Mouse (Mus musculus) heart, postnatal 25 days (tissue): ENCODE results near the gene Spire2. TPM values are rescaled to one million over a fixed set of nuclear protein-coding genes. Genes with fewer than 3 reads are reported as not detected.
A peak's percentile ranks its signal among the peaks of the same experiment; 100 is the strongest.

Experiments
- DNase-seq: peaks from one replicate; pipeline ENCODE4 v3.0.0; 2022; ENCODE audit warnings: low spot score
- intact Hi-C: fragments of 180-260 bp; cut with DNase I; formaldehyde crosslinking; loops from one replicate; pipeline ENCODE4 v1.15.1; 2025
- total RNA-seq, 2 experiments: library from RNA; stranded (reverse); gene quantifications; 2 replicates each; pipeline ENCODE4 v1.2.3; 2021

Gene Spire2
- total RNA-seq, 2 experiments from 2014 or later = 0.10 to 0.20 TPM

GRCm38 (mm10) chr8:123373403-123374238, 41.1 kb downstream of the Spire2 start, which contains the start of gene Tcf25:
Gene Tcf25, plus strand, starts transcription at chr8:123373753.
- intact Hi-C loops = no loop called here
- DNase-seq = peak; percentile 91

- intact Hi-C loops = no loop called here
- DNase-seq = peak; percentile 87
These were observed 41.7 kb downstream of the Spire2 start for GRCm38 (mm10) chr8:123374239-123374578.

GRCm38 (mm10) chr8:123375701-123376100, 43.2 kb downstream of the Spire2 start:
- intact Hi-C loops = no loop called here
- no peak for DNase-seq

GRCm38 (mm10) chr8:123376106-123376505, 43.6 kb downstream of the Spire2 start:
- intact Hi-C loops = no loop called here
- DNase-seq = no peak

GRCm38 (mm10) chr8:123381711-123382110, 49.2 kb downstream of the Spire2 start:
- DNase-seq = no peak
- intact Hi-C loops = no loop called here

GRCm38 (mm10) chr8:123382516-123382915, 50.0 kb downstream of the Spire2 start:
- intact Hi-C loops = no loop called here
- DNase-seq = no peak

GRCm38 (mm10) chr8:123384883-123385540, 52.5 kb downstream of the Spire2 start:
- DNase-seq = no peak
- intact Hi-C loops = no loop called here

- intact Hi-C loops = no loop called here
- no peak for DNase-seq
These were observed 54.5 kb downstream of the Spire2 start for GRCm38 (mm10) chr8:123387041-123387440.

- DNase-seq = no peak
- intact Hi-C loops = no loop called here
These were observed 55.3 kb downstream of the Spire2 start for GRCm38 (mm10) chr8:123387801-123388200.

GRCm38 (mm10) chr8:123389026-123389425, 56.5 kb downstream of the Spire2 start:
- no peak for DNase-seq
- intact Hi-C loops = no loop called here

- DNase-seq = no peak
- intact Hi-C loops = no loop called here
These were observed 65.8 kb downstream of the Spire2 start for GRCm38 (mm10) chr8:123398308-123398707.

- no peak for DNase-seq
- intact Hi-C loops = no loop called here
These were observed 69.4 kb downstream of the Spire2 start for GRCm38 (mm10) chr8:123401936-123402335.

GRCm38 (mm10) chr8:123402730-123403326, 70.3 kb downstream of the Spire2 start:
- no peak for DNase-seq
- intact Hi-C loops = no loop called here

- intact Hi-C loops = no loop called here
- DNase-seq = no peak
These were observed 72.0 kb downstream of the Spire2 start for GRCm38 (mm10) chr8:123404521-123404920.

- no peak for DNase-seq
- intact Hi-C loops = no loop called here
These were observed 74.3 kb downstream of the Spire2 start, which contains the start of gene Mc1r for GRCm38 (mm10) chr8:123406786-123407185. Gene Mc1r, plus strand, starts transcription at chr8:123407107.

GRCm38 (mm10) chr8:123407612-123408011, 75.1 kb downstream of the Spire2 start:
- intact Hi-C loops = no loop called here
- no peak for DNase-seq

- DNase-seq = no peak
- intact Hi-C loops = no loop called here
These were observed 76.4 kb downstream of the Spire2 start for GRCm38 (mm10) chr8:123408586-123409544.

- peak; percentile 54 for DNase-seq
These were observed 77.6 kb downstream of the Spire2 start for GRCm38 (mm10) chr8:123410049-123410587.

GRCm38 (mm10) chr8:123410788-123411187, 78.3 kb downstream of the Spire2 start:
- intact Hi-C loops = no loop called here

More at GRCm38 (mm10) chr8:123410049-123410587, 77.6 kb downstream of the Spire2 start:
- intact Hi-C loops = no loop called here

More at GRCm38 (mm10) chr8:123410788-123411187, 78.3 kb downstream of the Spire2 start:
- DNase-seq = no peak
